Mouse (Mus musculus): ENCODE results near the gene Ptpn13.

Gene Ptpn13

DNA sequence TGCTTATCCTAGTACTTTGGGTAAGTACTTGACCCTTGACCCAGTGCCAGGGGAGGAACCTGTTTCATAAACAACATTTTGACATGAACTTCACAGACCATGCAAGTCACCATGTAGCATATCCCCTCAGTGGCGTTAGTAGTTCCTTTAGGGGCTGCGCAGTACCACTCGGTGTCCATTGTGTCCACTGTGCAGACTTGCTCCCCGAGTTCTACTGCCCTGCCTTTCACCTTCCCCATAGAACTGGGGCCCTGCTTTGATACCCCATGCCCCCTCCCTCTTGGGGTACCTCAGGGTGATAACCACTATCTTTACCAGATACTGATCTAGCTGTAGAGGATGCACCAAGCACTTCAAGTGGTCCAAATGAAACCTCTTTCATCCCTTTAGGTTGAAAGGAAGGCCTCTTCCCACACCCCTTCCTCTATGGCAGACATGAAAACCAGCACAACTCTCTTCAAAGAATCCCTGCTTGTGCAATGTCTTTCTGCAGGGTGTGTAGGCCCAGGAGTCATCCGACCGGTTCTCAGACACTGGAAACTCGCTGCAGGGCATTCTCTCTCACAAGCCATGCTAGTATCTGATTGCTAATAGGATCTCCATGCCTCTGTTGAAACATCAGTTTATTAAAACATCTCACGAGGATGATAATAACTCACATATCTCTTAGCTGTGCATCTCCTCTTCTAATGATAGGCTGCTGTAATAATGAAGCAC, 34.1 kb downstream of the Ptpn13 start:
- no peak for DNase-seq (ENCODE audit: low spot score)

- DNase-seq (ENCODE audit: low spot score) = no peak
Observed at GRCm38 (mm10) chr5:103460903-103461302, 35.9 kb downstream of the Ptpn13 start.

DNA sequence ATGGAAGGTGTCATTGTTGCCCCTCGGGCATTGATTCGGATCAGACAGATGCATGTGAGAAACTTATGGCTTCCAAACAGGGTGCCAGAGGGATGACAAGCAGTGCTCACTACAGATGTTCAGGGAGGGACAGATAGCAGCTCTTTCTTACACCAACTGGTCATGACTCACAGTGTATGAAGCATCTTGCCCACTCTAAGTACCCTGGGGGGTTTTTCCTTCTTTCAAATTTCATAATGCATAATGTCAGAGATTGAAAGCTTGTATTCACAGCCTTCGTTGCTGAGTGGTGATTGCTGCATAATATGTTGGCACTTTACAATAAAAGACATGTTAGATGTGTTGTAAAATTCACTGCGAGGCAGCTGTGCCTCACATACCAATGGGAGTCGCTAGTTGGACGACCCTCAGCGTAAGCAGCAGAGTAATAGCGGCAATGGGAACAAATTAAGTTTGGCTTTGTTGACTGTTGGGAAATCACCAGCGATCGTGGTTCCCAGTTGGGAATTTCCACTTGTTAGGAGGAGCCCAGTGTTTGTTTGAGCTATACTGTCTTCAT, 38.7 kb downstream of the Ptpn13 start:
- DNase-seq (ENCODE audit: low spot score) = no peak

GRCm38 (mm10) chr5:103464329-103464728, 39.3 kb downstream of the Ptpn13 start:
- no peak for DNase-seq (ENCODE audit: low spot score)

DNA sequence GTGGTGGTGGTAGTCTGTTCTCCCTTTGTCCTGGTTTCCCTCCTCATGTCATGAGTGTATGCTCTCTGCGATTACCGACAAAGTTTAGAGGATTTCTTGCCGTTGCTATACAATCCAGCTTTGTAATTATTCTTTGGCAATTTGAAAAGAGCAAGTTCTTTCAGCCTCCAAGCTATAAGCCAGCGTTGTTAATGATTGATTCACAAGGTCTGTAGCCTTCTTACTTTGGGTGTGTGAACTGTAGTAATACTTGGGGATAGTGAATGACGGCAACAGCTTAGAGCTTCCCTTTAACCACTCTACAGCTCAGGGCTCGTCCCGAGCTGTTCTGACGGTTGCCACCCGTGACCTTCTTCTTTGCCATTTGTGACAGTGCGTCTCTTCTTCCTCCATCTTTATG, 39.8 kb downstream of the Ptpn13 start:
- DNase-seq (ENCODE audit: low spot score) = no peak

DNA sequence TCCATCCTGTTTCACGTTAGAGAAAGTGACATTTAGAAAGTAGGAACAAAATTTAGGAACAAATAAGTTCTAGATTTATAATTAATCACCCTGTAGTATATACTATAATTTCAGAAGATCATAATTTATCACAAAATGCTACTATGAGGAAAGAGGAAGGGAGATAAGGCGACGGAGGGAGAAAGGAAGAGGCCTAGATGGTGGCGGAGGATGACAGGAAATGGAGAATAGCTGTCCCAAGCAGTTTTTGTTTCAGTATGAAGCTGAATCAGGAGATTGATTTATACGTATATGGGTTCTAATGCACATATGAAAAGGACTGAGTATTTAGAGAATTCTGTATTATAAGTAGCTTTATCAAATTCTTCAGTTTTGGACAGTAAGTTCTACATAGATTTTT, 47.7 kb downstream of the Ptpn13 start:
- no peak for DNase-seq (ENCODE audit: low spot score)

DNA sequence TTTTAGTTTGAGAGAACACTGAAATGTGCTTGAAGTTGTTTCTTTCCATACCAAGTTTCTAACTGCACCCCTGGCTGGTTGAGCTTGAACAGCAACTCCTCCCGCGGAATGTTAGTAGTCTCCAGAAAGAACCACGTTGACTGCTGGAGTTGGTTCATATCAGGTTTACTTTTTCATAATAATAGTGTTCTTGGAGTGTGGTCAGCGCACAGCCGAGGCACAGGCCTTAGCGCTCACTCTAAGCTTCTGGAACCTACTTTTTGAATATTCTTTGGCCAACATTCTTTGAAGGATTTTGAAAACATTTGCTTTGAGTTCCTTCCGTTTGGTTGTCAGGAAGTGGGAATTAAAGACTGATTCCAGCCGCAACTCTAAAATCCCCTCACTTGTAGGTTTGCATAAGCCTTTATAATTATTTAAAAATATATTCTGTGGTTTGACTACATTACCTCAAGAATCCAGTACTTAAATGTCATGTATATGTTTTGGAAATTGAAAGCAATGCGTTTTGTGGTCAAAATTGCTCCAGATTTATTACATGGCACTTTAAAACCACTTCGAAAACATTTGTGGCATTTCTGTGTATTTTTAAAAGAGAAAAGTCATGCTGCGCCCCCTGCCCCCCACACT, 48.6 kb downstream of the Ptpn13 start:
- no peak for DNase-seq (ENCODE audit: low spot score)

- no peak for DNase-seq (ENCODE audit: low spot score)
Observed at GRCm38 (mm10) chr5:103474259-103474658, 49.3 kb downstream of the Ptpn13 start.

DNA sequence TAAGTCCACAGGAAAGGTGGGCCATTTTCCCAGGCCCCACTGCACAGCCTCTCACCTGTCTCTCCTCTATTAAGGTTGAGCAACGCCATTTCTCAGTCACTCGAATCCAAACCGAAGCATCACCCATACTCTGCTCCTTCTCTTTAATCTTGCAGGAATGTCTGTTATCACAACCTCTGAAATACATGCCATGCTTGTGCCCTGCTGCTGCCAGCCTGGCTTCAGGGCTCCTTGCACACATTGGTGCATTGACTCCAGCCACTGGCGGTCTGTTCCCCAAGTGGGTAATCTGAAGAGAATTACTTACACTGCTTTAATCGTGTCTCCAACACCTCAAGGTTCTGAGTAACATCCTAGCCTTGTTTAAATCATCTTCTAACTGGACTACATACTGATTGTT, 50.5 kb downstream of the Ptpn13 start:
- DNase-seq (ENCODE audit: low spot score) = no peak

DNA sequence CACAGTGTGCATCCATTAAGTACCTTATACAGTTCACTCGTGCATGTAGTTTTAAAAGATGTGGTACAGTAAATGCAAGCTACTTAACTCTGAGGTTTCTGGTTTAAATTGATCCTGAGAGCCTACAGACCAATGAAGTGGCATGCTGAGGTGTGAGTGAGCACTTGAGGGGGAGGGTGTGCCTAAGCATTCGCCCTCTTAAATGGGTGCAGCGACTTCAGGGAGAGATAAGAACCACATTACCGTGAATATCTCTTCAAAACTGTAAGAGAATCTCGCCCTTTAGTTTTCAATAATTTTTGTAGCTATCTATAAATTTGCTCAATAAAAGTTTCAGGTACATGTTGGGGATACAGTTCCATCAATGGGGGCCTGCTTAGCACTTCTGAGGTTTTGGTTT, 54.5 kb downstream of the Ptpn13 start:
- DNase-seq (ENCODE audit: low spot score) = no peak

- DNase-seq (ENCODE audit: low spot score) = no peak
Observed at GRCm38 (mm10) chr5:103481222-103481621, 56.2 kb downstream of the Ptpn13 start.

DNA sequence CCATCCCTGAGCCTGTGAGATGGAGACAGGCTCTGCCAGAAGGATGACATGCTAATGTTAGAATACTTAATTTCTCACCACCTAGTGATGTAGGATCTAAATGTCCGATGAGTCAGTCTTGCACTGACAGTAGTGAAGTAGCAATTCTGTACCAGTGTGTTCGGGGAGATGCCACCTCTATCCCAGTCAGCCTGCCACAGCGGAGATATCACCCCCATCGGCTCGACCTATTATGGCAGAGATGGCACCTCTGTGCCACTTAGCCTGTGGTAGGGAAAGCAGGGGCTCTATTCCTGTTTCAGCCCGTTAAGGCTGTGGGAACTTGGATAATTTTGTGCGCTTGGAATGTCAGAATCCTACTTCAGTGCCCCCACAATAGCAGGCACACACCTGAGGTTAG, 62.0 kb downstream of the Ptpn13 start:
- no peak for DNase-seq (ENCODE audit: low spot score)

GRCm38 (mm10) chr5:103490964-103491363, 66.0 kb downstream of the Ptpn13 start:
- DNase-seq (ENCODE audit: low spot score) = no peak

DNA sequence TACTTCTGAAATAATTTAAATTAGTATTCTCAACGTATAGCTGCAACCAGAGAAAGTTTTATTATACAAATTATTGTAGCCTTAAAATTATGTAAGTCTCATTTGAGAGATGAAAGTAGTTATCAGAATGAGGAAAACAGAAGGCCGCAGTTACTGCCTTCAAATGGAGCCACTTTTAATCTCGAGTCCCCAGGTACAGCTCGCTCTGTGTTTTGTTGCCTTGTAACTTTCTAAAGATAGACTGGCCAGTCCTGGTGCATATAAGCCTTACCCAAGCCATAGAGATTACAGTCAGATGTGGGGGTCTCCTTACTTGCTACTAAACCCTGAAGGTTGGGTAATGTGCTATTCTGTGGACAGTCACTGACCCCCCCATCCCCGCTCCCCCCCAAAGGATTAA, 66.8 kb downstream of the Ptpn13 start:
- no peak for DNase-seq (ENCODE audit: low spot score)

GRCm38 (mm10) chr5:103497061-103497460, 72.1 kb downstream of the Ptpn13 start:
- no peak for DNase-seq (ENCODE audit: low spot score)

GRCm38 (mm10) chr5:103497480-103497879, 72.5 kb downstream of the Ptpn13 start:
- DNase-seq (ENCODE audit: low spot score) = no peak

DNA sequence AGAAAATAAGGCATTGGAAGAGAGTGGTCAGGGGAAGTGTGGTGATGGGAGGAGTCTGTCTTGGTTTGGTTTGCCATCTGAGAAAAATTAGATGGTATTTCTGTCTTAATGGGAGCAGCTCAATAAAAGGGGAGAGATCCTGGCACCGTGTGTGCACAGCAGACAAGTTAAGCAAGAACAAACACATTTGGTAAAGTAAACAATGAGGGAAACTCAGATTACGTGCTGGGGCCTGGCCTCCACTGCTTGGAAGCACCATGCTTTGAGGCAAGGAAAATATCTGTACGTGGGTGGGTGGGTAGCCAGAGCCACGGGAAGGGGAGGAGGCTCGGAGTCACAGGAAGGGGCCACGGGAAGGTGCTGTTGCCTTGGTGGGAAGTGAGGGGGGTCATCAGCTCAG, 74.3 kb downstream of the Ptpn13 start:
- DNase-seq (ENCODE audit: low spot score) = no peak

- DNase-seq (ENCODE audit: low spot score) = no peak
Observed at GRCm38 (mm10) chr5:103501076-103501475, 76.1 kb downstream of the Ptpn13 start.

DNA sequence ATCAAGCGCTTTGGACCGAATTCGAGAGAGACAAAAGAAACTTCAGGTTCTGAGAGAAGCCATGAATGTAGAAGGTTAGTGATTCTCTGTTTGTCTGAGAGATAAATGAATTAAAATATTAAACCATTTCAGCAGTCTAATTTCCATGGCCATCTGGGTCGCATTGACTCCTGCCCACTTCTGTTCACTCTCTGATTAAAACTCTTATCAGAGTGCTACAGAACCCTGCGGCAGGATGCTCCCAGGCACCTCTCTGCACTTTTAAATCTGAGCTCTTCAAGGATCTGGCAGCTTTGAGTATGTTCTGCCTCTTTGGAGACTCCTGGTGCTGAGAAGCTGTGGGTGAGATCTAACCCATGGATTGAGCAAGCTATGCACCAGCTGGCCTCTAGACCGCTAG, 76.8 kb downstream of the Ptpn13 start:
- no peak for DNase-seq (ENCODE audit: low spot score)

DNA sequence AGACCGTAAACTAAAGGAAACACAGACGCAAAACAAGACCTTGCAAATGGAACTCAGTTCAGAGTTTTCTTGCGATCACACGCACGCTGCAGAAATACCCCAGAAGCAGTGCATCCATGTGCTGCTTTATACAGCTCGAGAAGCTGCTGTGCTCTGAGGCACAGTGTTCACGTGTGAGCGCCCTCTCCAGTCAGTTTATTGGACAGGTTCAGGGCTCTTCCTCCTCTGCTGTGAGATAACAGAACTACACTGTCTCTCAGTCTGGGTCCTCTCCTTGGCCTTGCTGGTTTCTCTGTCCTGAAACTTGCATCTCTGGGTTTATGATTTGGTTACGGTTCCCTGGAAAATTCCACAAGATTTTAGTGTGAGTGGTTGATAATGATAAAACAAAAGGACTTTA, 88.2 kb downstream of the Ptpn13 start:
- DNase-seq (ENCODE audit: low spot score) = no peak

DNA sequence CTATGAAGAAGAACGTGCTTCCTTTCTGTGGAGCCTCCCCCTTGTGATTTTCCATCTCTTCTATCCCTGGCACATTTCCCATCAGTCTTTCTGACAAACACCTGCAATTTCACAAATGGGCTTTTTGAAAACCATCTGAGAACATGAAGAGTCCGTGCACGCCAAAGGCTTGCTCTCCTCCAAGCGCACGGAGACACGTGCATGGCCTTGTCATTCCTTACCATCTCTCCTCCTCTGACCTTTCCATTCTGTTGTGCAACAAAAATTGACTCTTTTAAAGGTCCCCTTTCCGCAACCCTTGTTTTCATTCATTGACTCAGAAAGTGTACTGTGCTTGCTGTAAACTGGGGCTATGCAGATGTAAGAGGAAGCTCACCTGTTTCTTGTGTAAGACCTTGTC, 89.4 kb downstream of the Ptpn13 start:
- DNase-seq (ENCODE audit: low spot score) = no peak

DNA sequence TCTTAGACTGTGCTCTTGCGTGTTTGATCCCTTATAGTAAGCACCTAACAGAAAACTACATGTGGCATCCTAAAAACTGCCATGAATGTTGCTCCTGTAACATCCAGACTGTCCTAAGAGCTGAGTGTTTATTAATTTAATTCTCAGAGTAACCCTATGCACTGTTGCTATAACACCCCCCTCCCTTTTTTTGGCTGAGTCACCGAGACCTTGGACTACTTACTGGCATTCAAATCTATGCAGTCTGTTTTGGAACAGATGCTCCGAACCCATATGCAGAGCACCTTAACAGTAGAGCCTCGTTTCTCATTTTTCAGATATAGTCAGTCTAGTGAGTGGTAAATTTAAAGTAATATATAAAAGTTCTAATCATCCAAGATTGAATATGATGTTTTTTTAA, 90.9 kb downstream of the Ptpn13 start:
- DNase-seq (ENCODE audit: low spot score) = no peak

DNA sequence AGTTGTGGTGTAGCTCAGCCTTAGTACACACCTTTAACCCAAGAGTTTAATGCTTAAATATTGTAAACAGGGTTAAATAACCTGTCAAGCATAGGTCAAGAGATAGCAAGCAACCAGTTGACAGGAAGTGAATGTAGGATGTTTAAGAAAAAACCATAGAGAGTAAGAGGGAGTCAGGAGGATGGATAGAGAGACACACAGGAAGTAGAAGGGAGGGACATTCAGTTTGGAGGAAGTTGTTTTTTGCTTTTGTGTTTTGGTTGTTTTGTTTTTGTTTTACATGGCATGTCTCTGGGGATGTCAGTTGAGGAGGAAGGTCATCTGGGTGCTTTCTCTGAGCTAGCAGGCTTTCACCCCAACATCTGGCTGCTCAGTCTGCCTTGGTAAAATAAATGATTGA, 91.6 kb downstream of the Ptpn13 start:
- DNase-seq (ENCODE audit: low spot score) = no peak

GRCm38 (mm10) chr5:103517641-103518040, 92.6 kb downstream of the Ptpn13 start:
- DNase-seq (ENCODE audit: low spot score) = no peak

Measured in embryo, embryonic 10.5 days (tissue).